Mouse (Mus musculus): ENCODE measurements around the gene Acads.

GRCm38 (mm10) chr5:115091776-115092175, 27.4 kb downstream of the Acads start:
- TF ChIP-seq CTCF (IDR thresholded peaks at IDR 0.05; ENCODE audit: borderline replicate concordance, control insufficient read depth, extremely low read depth, insufficient read depth, low read length, poor library complexity) = no peak
- TF ChIP-seq POLR2A (IDR thresholded peaks at IDR 0.05; ENCODE audit: control insufficient read depth, extremely low read depth, insufficient read depth, low read length, poor library complexity) = no peak

Measured in thymus, adult 2 months (tissue).